Mouse (Mus musculus): ENCODE measurements at regions not wholly inside any gene's neighbourhood (a gene's known extent, or its start where the extent isn't known, plus 50 kb on each side); places are given as distances from the start of the nearest gene placed in this dataset.

DNA sequence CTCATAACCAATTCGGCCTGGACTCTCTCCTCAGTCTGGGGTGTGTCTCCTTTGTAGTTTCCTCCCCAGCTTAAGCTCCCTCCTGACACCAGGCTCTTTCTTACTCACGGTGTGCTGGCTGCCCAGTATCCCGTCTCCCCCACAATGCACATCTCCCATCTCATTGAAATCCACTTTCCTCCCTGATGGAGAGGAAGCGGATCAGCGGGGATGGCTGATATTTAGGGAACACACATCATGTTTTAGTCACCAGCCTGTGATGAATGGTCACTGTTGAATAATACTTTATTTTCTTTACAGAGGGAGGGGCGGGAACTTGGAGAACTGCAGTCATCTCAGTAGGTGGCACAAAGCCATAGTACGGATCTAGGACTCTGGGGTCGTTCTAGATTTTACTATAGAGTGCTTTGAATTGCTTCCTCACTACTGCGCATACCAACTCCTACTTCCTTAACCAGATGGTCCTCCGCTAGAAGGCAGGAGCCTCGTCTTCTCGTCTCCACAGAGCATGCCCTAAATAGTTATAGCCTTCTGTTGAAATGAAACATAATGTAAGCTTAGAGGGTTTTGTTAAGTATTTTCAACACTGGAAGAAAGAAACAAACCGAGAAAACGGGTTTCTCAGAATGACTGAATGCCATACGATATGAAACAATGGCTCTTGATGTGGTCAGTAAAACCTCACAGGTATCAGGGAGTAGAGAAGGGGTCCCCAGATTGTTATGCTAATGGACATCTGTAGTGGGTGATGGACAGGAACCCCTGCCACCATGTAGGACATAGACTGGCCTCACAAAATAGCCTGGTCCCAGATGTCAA lies 139.2 kb upstream of the Rap1b start:
- no peaks in the 10 kb centered on the region for H3K27me3 ChIP-seq
- 74% methylated on average over 15 of the region's 15 CpGs for WGBS
- ATAC-seq (replicated peaks; ENCODE audit: low FRiP score), result no peak
- H3K4me1 ChIP-seq, result no peaks in the 10 kb centered on the region
- no peak overlapping the region for H3K4me3 ChIP-seq (replicated peaks)
- no peak overlapping the region for H3K4me2 ChIP-seq
- H3K9me3 ChIP-seq (replicated peaks), result no peaks in the 10 kb centered on the region
- H3K36me3 ChIP-seq, result no peaks in the 10 kb centered on the region
- H3K27ac ChIP-seq, result no peak overlapping the region
- no peak overlapping the region for H3K9ac ChIP-seq

DNA sequence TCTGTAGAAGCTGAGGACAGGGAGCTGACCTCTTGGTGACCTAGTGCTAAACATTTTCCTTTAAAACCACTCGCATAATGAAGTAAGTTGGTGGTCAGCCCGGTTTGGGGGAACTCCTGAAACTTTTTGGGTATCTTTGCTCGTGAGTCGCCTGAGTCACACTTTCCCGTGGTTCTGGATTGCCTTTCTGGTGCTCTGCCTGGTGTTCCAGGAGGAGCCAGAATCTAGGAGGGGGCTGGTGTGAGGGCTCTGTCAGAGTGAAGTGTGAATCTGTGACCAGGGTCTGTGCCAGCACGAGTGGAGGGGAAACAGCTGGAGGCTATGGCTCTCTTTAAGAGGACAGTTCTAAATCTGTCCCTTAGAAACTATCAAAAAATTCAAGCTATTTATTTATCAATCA lies 141.8 kb upstream of the Rap1b start:
- no peak overlapping the region for H3K4me2 ChIP-seq
- H3K36me3 ChIP-seq, result no peaks in the 10 kb centered on the region
- H3K9ac ChIP-seq, result no peak overlapping the region
- H3K27me3 ChIP-seq, result no peaks in the 10 kb centered on the region
- H3K9me3 ChIP-seq (replicated peaks), result no peaks in the 10 kb centered on the region
- WGBS, result 63% methylated on average over 6 of the region's 6 CpGs
- H3K27ac ChIP-seq, result no peak overlapping the region
- no peak for ATAC-seq (replicated peaks; ENCODE audit: low FRiP score)
- H3K4me3 ChIP-seq (replicated peaks), result no peak overlapping the region
- no peaks in the 10 kb centered on the region for H3K4me1 ChIP-seq

DNA sequence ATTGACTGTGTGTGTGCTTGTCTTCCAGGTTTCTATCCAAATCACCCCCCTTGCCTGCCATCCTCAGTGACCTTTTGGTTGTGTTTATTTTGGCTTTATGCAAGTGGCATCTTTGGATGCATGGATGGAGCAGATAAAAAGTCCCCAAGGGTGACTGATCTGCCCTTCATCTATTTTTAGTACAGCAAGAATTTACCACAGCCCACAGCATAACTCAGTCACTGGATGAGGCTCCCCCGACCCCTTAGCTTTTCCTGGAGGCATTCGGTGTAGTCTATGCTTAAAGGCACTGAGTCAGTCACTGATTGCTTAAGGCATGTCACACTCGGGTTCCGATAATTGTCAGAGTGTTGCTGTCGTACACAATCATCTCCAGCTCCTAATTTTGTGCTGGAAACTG lies 142.2 kb upstream of the Rap1b start:
- ATAC-seq (replicated peaks; ENCODE audit: low FRiP score), result no peak
- Histone ChIP-seq H3K4me1 (no peaks in the 10 kb centered on the region), H3K9me3 (replicated peaks) (no peaks in the 10 kb centered on the region), H3K36me3 (no peaks in the 10 kb centered on the region), H3K9ac (no peak overlapping the region), H3K27me3 (no peaks in the 10 kb centered on the region), H3K4me2 (no peak overlapping the region), H3K27ac (no peak overlapping the region), H3K4me3 (replicated peaks) (no peak overlapping the region)
- WGBS, result 66% methylated on average over 5 of the region's 5 CpGs

DNA sequence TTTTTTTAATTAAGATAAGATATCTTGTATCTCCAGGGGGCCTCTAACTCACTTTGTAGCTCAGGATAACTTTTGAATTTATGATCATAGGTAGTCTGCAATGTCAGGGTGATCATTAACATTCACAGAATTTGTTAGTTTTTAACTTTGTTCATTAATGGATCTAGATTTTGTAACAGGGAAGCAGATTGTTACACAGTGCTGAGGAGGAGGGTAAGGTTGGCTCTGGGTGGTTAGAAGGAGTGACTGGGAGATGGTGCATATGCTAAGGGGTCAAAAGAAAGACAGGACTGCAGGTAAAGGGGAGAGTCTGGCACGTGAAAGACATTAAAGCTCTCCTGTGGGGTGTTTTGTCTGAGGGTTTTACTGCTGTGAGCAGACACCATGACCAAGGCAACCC lies 145.3 kb upstream of the Rap1b start:
- no peak for ATAC-seq (replicated peaks; ENCODE audit: low FRiP score)
- H3K9me3 ChIP-seq (replicated peaks), result no peaks in the 10 kb centered on the region
- H3K27ac ChIP-seq, result no peak overlapping the region
- peaks cover 7% of the 10 kb centered on the region; the same call in 1 of the 2 replicates for H3K4me1 ChIP-seq
- H3K9ac ChIP-seq, result no peak overlapping the region
- no peak overlapping the region for H3K4me3 ChIP-seq (replicated peaks)
- 61% methylated on average over 1 of the region's 1 CpGs for WGBS
- H3K27me3 ChIP-seq, result no peaks in the 10 kb centered on the region
- H3K4me2 ChIP-seq, result no peak overlapping the region
- H3K36me3 ChIP-seq, result no peaks in the 10 kb centered on the region

DNA sequence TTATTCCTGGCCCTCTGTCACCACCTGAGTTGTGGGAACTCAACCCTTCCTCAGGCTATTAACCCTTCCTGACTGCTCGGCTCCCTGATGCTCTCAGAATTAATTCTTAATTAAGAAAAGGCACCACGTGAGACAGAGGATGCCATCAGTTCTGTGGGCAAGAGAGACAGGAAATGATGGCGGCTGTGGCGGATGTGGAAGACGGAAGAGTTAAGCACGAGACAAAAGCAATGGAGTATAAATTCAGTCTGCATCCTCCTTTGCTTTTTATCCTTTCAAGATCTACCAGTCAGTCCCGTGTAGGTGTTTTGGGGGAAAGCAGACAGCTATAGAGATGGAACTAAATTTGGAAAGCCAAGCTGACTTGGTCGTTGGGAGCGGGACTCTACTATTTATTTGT lies 146.5 kb upstream of the Rap1b start:
- Histone ChIP-seq H3K27ac (no peak overlapping the region), H3K27me3 (no peaks in the 10 kb centered on the region), H3K9me3 (replicated peaks) (no peaks in the 10 kb centered on the region), H3K36me3 (no peaks in the 10 kb centered on the region), H3K4me3 (replicated peaks) (no peak overlapping the region), H3K9ac (no peak overlapping the region), H3K4me2 (no peak overlapping the region), H3K4me1 (peaks cover 7% of the 10 kb centered on the region; the same call in 1 of the 2 replicates)
- ATAC-seq (replicated peaks; ENCODE audit: low FRiP score), result no peak
- WGBS, result 71% methylated on average over 9 of the region's 9 CpGs

DNA sequence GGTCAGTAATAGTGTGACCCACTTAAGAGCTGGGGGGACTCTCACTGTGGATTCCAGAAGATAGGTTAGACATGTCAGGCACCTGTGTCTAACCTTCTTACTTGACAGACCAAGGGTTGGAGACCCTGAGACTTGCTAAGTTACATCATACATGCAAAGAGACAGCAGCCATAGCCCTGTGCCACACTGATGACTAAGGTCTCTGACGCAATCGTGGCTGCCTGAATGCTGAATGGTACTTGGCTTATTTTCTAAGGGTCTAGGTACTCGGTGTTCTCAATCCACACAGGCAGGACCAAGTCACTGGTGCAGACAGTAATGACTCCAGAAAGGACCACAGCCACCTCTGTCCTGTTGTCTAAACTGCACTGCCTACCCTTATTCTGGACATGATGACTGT lies 147.8 kb upstream of the Mdm1 start:
- Histone ChIP-seq H3K27me3 (no peaks in the 10 kb centered on the region), H3K9me3 (replicated peaks) (no peaks in the 10 kb centered on the region), H3K36me3 (no peaks in the 10 kb centered on the region), H3K4me2 (no peak overlapping the region), H3K9ac (no peak overlapping the region), H3K4me1 (peaks cover 7% of the 10 kb centered on the region; the same call in 1 of the 2 replicates), H3K4me3 (replicated peaks) (no peak overlapping the region), H3K27ac (no peak overlapping the region)
- 94% methylated on average over 3 of the region's 3 CpGs for WGBS
- no peak for ATAC-seq (replicated peaks; ENCODE audit: low FRiP score)

DNA sequence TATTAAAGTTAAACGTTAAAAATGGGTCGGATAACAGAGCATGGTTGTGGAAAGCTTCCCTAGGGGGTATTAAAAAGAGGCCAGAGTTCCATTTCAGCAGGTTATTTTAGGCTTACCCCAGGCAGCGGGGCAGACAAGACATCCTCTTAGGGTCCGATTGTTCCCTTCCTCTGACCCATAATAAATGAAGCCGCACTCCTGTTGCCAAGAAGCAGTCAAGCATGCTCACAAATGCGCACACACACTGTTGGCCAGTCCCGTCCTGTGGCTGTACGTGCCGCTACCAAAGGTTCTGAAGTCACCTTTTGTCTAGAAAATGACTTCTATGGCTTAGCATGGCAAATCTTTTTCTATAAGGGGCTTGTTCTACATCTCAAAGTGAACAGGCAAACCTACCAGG lies 146.8 kb upstream of the Mdm1 start:
- WGBS, result 52% methylated on average over 9 of the region's 9 CpGs
- Histone ChIP-seq H3K4me1 (peaks cover 7% of the 10 kb centered on the region; the same call in 1 of the 2 replicates), H3K4me3 (replicated peaks) (no peak overlapping the region), H3K9me3 (replicated peaks) (no peaks in the 10 kb centered on the region), H3K36me3 (no peaks in the 10 kb centered on the region), H3K27me3 (no peaks in the 10 kb centered on the region), H3K9ac (no peak overlapping the region), H3K27ac (0 out of 2 replicates have a peak overlapping the region, but pooled peaks have one; percentile 13), H3K4me2 (no peak overlapping the region)
- no peak for ATAC-seq (replicated peaks; ENCODE audit: low FRiP score)

DNA sequence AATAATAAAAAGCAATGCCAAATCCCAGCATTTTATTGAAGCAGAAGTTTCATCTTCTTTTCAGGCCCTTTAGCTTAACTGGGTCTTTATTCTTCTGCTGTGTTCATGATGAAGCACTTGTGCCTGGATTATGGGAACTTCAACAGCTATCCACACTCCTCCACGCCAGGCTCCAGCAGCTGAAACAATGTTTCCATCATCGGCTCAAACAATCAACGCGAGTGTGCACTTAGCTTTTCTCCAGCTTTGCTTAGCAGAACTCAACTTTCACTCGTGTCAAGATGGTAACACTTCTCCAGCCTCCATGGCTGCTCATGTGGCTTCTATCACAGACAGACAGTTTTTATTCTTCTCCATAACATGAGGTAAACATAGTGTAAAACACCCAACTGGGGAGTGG lies 143.8 kb upstream of the Mdm1 start:
- no peak overlapping the region for H3K27ac ChIP-seq
- 85% methylated on average over 5 of the region's 5 CpGs for WGBS
- ATAC-seq (replicated peaks; ENCODE audit: low FRiP score), result no peak

DNA sequence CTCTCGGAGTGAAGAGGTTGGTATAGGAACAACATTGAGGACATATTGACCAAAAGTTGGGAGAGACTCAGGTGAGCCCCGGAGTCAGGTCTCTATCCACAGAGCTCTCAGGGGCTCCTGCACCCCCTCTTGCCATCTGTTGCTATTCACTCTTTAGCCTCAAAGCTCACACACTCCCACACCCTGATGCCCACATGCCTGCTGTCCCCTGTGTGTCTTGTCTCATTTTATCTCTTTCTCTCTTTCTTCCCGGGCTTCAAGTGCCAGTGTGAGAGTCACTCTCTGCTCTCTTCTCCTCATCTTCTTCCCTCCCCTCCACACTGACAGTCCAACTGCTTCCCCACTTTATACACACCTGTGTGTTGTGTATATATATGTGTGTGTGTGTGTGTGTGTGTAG lies 141.0 kb upstream of the Mdm1 start:
- ATAC-seq (replicated peaks; ENCODE audit: low FRiP score), result no peak
- Histone ChIP-seq H3K27ac (no peak overlapping the region), H3K4me3 (replicated peaks) (no peak overlapping the region), H3K4me2 (no peak overlapping the region), H3K9me3 (replicated peaks) (no peaks in the 10 kb centered on the region), H3K9ac (no peak overlapping the region), H3K27me3 (no peaks in the 10 kb centered on the region), H3K4me1 (peaks cover 8% of the 10 kb centered on the region; the same call in 1 of the 2 replicates), H3K36me3 (no peaks in the 10 kb centered on the region)
- WGBS, result 93% methylated on average over 3 of the region's 3 CpGs

More for the DNA sequence above, 143.8 kb upstream of the Mdm1 start:
- Histone ChIP-seq H3K4me3 (replicated peaks) (no peak overlapping the region), H3K4me2 (no peak overlapping the region), H3K9me3 (replicated peaks) (no peaks in the 10 kb centered on the region), H3K27me3 (no peaks in the 10 kb centered on the region), H3K36me3 (no peaks in the 10 kb centered on the region), H3K4me1 (peaks cover 7% of the 10 kb centered on the region; the same call in 1 of the 2 replicates), H3K9ac (no peak overlapping the region)

DNA sequence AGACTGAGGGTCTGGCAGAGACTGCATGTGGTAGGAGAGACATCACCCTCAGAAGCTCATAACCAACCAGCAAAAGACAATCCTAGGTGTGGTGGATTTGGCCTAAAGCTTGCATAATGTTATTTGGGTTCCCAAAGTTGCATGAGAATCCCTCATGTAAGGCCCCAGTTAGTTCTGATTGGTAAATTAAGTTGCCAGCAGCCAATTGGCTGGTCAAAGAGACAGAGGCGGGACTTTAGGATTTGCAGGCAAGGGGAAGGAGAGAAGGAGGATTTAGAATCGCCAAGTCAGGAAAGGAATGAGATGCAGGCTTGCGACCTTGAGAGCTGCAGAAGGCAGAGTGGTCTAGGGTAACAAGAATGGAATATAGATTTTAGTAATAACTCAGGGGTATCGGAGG lies 140.1 kb upstream of the Mdm1 start:
- H3K9me3 ChIP-seq (replicated peaks), result no peaks in the 10 kb centered on the region
- no peak overlapping the region for H3K4me3 ChIP-seq (replicated peaks)
- peaks cover 8% of the 10 kb centered on the region; the same call in 1 of the 2 replicates for H3K4me1 ChIP-seq
- H3K27ac ChIP-seq, result no peak overlapping the region
- H3K36me3 ChIP-seq, result no peaks in the 10 kb centered on the region
- H3K4me2 ChIP-seq, result no peak overlapping the region
- 56% methylated on average over 4 of the region's 4 CpGs for WGBS
- ATAC-seq (replicated peaks; ENCODE audit: low FRiP score), result no peak
- no peak overlapping the region for H3K9ac ChIP-seq
- H3K27me3 ChIP-seq, result no peaks in the 10 kb centered on the region

DNA sequence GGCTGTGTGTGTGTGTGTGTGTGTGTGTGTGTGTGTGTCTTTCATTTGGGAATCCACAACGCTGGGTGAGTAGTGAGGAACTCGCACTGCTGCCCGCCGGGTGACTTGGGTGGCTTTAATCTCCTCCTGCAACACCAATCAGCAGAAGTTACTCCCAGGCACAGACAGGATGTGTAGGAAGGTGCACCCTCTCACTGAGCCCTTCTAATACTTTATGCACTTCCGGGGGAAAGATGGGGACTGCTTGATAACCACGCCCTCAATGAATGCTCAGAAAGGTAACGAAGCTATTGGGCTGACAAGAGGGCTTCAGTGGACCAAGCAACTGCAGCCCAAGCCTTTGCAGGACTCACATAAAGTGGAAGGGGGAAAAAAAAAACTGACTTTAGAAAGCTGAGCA lies 139.6 kb upstream of the Mdm1 start:
- peaks cover 8% of the 10 kb centered on the region; the same call in 1 of the 2 replicates for H3K4me1 ChIP-seq
- WGBS, result 76% methylated on average over 7 of the region's 7 CpGs
- ATAC-seq (replicated peaks; ENCODE audit: low FRiP score), result no peak
- no peak overlapping the region for H3K27ac ChIP-seq
- no peak overlapping the region for H3K9ac ChIP-seq
- no peaks in the 10 kb centered on the region for H3K36me3 ChIP-seq
- H3K9me3 ChIP-seq (replicated peaks), result no peaks in the 10 kb centered on the region
- no peak overlapping the region for H3K4me2 ChIP-seq
- no peaks in the 10 kb centered on the region for H3K27me3 ChIP-seq
- H3K4me3 ChIP-seq (replicated peaks), result no peak overlapping the region

DNA sequence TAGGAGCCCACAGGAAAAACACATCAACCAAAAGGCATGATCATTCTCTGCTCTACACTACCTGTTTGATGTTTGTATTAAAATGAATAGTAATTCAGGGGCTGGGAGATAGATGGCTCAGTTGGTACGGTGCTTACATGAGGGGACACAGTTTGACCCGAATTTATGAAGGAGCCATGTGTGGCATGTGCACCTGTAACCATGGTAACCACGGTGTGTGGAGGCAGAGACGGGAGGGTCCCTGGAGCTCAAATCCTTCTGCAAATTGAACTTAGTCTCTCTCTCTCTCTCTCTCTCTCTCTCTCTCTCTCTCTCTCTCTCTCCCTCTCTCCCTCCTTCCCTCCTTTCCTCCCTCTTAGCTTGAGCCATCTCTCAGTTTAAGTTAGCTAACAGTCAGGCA lies 139.1 kb upstream of the Mdm1 start:
- Histone ChIP-seq H3K4me2 (no peak overlapping the region), H3K4me3 (replicated peaks) (no peak overlapping the region), H3K9ac (no peak overlapping the region), H3K27me3 (no peaks in the 10 kb centered on the region), H3K27ac (no peak overlapping the region), H3K9me3 (replicated peaks) (no peaks in the 10 kb centered on the region), H3K36me3 (no peaks in the 10 kb centered on the region), H3K4me1 (peaks cover 8% of the 10 kb centered on the region; the same call in 1 of the 2 replicates)
- WGBS, result 92% methylated on average over 4 of the region's 4 CpGs
- ATAC-seq (replicated peaks; ENCODE audit: low FRiP score), result no peak

DNA sequence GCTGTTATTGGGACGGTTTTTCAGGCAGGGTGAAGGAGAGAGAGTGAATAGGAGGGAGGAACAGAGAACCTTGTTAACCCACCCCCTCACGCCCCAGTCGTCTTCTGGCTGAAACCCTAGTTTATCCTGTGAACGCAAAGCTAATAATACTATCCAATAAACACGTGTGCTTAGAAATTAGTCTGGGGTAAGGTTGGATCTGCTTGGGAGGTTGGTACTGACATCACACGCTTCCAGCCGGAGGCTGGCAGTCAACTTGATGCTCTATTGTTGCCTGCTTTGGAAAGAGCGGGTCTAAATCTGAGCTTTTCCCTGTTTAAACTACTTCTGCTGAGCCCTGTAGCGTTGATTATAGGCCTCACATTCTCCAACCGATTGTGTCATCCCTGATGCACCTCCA lies 138.4 kb upstream of the Mdm1 start:
- peaks cover 8% of the 10 kb centered on the region; the same call in 1 of the 2 replicates for H3K4me1 ChIP-seq
- H3K27ac ChIP-seq, result no peak overlapping the region
- WGBS, result 85% methylated on average over 10 of the region's 10 CpGs
- H3K36me3 ChIP-seq, result no peaks in the 10 kb centered on the region
- H3K4me3 ChIP-seq (replicated peaks), result no peak overlapping the region
- no peak for ATAC-seq (replicated peaks; ENCODE audit: low FRiP score)
- no peak overlapping the region for H3K4me2 ChIP-seq
- H3K27me3 ChIP-seq, result no peaks in the 10 kb centered on the region
- no peak overlapping the region for H3K9ac ChIP-seq
- H3K9me3 ChIP-seq (replicated peaks), result no peaks in the 10 kb centered on the region
